Mouse (Mus musculus): ENCODE measurements around the gene Chml.

Chml gene

DNA sequence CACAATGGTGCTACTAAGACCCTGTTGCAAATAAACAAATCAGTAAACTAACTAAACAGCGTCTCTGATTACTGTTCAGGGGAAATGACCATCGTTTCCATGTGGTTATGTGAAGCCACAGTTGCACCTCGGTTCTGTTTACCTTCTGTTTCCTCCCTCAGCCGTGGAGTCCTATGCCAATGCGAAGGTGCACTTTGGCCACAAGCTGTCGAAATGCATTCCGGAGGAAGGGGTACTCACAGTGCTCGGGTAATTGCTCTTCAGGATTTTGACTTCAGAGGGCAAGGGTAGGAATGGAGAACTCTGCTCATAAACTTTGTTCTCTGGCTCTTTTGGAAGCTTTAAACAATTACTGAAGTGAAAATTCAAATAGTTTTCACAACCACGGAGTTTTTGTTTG lies 45.7 kb downstream of the Chml start:
- no peak for DNase-seq

DNA sequence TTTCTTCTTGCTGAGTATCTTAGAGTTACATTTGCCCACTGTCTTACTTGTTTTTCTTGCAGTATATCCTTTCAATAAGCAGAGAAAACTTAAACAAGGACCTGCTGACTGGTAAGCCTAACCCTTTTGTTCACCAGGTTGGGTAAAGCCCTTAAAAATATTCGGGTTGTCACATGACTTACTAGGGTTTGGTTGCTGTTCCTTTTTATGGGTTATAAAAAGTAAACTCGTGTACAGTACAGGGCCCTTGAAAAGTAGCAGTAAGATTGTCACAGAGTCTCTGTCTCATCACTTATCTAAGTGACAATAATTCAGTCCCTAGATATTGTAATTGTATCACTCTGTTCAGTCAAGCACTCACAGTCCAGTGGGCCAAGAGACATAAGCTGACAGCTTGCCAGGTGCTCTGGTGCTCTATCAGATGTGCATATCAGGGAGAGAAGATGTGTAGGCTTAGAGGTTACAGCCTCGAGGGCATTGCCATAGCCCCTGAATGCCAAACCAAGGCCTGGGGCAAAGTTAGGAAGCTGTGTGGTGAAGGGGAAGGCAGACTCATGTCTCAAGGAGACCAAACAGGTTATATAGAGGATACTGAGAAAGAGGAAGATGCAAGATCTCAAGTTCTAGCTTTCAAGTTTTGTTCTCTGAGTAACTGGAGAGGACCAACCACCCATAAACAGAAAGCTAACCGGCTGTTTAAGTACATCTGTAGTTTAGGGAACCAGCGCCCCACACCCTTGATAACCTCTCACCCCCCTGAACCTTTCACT lies 49.0 kb downstream of the Chml start:
- no peak for DNase-seq

DNA sequence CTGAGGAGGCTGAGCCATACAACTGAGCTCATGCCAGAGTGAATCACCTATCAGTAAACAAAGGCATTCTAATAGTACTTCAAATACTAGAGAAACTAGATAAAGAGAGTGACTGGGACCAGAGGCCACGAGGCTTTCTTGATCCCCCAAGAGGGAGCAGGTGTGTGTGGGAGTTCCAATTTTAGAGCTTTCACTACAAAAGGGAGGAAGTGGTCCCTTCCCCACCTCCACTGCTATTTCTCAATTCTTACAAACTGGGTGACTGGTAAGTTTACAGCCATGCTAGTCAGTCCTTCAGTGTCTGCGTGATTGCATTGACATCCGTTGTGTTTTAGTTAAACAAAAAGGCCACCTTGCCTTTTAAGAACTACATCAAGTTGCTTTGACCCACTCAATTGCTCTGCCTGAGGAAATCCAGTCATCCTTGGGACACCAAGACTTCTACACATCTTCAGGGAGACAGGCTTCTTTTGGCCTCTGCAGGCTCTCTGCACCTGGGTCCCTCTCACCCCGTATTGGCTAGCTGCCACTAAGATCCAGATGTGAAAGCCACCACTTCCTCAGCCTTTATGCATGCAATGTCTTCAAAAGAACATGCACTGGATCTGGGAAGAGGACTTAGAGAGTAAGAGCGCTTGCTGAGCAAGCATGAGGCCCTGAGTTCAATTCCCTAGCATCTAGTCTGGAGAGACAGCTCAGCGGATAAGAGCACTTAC lies 52.1 kb downstream of the Chml start:
- DNase-seq, result no peak

DNA sequence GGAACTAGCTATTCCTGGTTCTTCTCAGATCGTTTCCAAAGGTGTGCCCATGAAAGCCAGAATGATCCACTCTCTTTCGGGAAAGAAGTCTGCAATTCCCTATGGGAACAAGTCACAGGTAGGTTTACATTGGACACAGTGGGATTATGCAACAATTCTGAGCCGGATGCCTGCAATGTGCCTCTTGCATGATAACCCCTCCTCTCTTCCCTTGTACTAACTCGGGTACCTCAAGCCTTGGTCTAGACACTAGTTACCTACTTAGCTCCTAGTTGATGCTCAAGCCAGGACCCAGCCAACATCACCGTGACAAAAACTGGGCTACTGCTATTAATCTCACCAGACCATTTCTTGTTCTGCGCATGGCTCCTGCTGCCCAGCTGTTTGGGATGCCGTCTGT lies 53.6 kb downstream of the Chml start:
- no peak for DNase-seq

DNA sequence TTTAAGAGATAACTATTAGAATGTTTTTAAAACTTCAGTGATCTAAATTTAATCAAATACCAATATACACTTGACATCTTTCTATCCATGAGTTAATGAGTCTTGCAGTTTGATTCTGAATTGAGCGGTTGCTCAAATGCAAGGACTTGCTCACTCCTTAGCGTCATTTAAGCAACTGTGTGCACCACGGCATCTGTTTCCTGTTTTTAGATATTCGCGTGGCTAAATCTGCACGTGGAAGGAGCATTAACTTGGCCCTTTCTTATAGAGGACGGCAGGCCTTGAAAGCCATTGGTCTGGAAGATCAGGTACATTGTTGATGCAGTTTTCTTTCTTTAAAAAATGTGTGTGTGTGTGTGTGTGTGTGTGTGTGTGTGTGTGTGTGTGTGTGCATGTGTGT lies 55.0 kb downstream of the Chml start:
- DNase-seq, result no peak

DNA sequence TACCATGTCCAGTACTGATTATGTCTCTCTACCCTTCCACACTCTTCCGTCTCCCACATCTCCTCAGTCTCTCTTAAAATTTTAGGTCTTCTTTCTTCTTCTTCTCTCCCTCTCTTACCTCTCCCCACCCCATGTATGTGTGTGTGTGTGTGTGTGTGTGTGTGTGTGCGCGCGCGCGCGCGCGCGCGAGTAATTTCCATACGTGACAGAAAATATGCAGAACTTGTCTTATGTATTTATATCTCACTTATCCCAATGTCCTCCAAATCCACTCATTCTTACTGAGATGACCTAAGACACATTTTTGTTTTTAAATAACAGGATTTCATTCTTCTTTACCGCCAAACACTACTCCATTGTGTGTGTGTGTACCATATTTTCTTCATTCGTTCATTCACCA lies 60.2 kb downstream of the Chml start:
- DNase-seq, result no peak
